ENCODE assay signal across 8 mouse cellular contexts in the genomic region with DNA sequence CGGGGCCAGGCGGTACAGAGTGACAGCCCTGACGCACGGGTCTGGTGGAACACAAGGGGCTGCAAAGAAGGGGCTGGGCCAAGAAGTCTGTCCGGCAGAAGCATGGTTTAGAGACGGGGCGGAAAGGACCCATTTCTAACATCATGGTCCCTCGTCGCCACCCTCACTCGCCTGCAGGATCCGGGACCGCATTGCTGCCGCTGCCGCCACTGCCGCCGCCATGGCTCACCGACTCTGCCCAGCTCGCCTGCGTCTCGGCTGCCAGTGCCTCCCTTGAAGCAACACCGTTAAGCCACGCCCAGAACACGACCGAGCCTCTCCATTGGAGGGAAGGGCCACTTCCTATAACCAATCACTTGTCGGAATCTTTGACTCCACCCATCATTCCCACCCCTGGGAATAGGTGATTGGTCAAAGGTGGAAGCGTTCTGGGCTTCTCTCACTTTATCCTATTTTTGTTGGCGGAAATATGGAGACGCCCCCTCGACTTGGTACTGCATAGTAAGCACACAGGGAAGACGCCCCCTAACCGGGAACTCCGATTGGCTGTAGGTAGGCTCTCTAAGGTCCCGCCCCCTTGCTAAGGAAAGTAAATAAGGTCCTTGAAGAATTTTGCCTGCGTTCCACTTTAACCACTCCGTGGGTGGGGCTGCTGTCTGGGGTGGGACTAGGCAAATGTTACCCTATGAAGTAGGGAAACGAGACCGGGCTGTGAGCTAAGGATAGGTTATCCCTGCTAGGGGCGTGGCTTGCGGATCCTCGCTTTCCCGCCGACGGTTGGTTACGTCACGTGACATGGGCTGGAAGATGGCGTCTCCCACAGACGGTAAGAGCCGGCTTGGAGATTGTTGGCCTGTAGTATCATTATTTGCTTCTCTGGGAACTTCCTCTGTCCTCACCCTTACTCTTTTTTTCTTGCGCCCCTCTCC. TPM values are rescaled to one million over a fixed set of nuclear protein-coding genes. Genes with fewer than 3 reads are reported as not detected.
A peak's percentile ranks its signal among the peaks of the same experiment; 100 is the strongest.
DNase-seq lines count a peak whose midpoint lies in the region; ATAC-seq and TF ChIP-seq lines count a peak whose summit lies in the region.

Aldh6a1 (minus strand) TSS at position 287 of the 929 bp plus-strand sequence.
Lin52 (plus strand) TSS at position 705 of the 929 bp plus-strand sequence.

- peak within 1 kb of the TSS; percentile 79 for H3K9ac ChIP-seq in heart, embryonic 11.5 days (ENCODE audit: low read depth, low read length)
- H3K9ac ChIP-seq in kidney, embryonic 16.5 days (replicated peaks; ENCODE audit: low read length) = peak within 1 kb of the TSS; percentile 78
- peak within 1 kb of the TSS; percentile 88 for H3K9ac ChIP-seq in liver, adult 2 months (ENCODE audit: low read depth, low read length)

- TF ChIP-seq CTCF in C2C12 (IDR thresholded peaks at IDR 0.05; ENCODE audit: control insufficient read depth, insufficient read depth, insufficient read length) = no peak
- no peak for TF ChIP-seq CTCF in brain, embryonic 14.5 days (IDR thresholded peaks at IDR 0.05; ENCODE audit: borderline replicate concordance, extremely low read depth, insufficient read depth, insufficient read length)
- no peak for TF ChIP-seq CTCF in liver, adult 2 months (IDR thresholded peaks at IDR 0.05; ENCODE audit: low read depth, low read length)

- no peaks in the 10 kb centered on the region for H3K36me3 ChIP-seq in C2C12 (ENCODE audit: control insufficient read depth, insufficient read depth)
- peaks cover 26% of the 10 kb centered on the region for H3K36me3 ChIP-seq in erythroblast, embryonic 14.5 days (ENCODE audit: control insufficient read depth)
- no peaks in the 10 kb centered on the region for H3K36me3 ChIP-seq in heart, embryonic 11.5 days (ENCODE audit: control insufficient read depth, insufficient read depth, low read length)
- no peaks in the 10 kb centered on the region for H3K36me3 ChIP-seq in kidney, embryonic 16.5 days (ENCODE audit: insufficient read depth, low read length)
- H3K36me3 ChIP-seq in liver, adult 2 months (ENCODE audit: control insufficient read depth, insufficient read depth, low read length) = no peaks in the 10 kb centered on the region
- no peaks in the 10 kb centered on the region for H3K36me3 ChIP-seq in myocyte (ENCODE audit: control insufficient read depth, insufficient read depth)
- H3K36me3 ChIP-seq in splenic B cell, adult 2 months (ENCODE audit: control insufficient read depth, insufficient read depth, low read length, poor library complexity, severe bottlenecking) = no peaks in the 10 kb centered on the region

- WGBS in heart, embryonic 11.5 days (ENCODE audit: insufficient replicate concordance) = under 1% methylated on average over 49 of the region's 49 CpGs
- WGBS in kidney, embryonic 16.5 days = under 1% methylated on average over 49 of the region's 49 CpGs
- WGBS in liver, adult 2 months = under 1% methylated on average over 49 of the region's 49 CpGs

- H3K79me2 ChIP-seq in C2C12 (ENCODE audit: control insufficient read depth, insufficient read depth) (peaks cover 30% of the 10 kb centered on the region), myocyte (ENCODE audit: control insufficient read depth, insufficient read depth) (peaks cover 14% of the 10 kb centered on the region)
- peaks cover 10% of the 10 kb centered on the region; the same call in 1 of the 2 replicates for H3K79me2 ChIP-seq in liver, adult 2 months (ENCODE audit: control insufficient read depth, insufficient read depth, low read length)

- peaks cover 14% of the 10 kb centered on the region for H3K27me3 ChIP-seq in C2C12 (ENCODE audit: control insufficient read depth, insufficient read depth, insufficient read length)
- H3K27me3 ChIP-seq in erythroblast, embryonic 14.5 days (ENCODE audit: control insufficient read depth) = peaks cover 30% of the 10 kb centered on the region
- H3K27me3 ChIP-seq in heart, embryonic 11.5 days (ENCODE audit: control insufficient read depth, insufficient read depth, low read length) = no peaks in the 10 kb centered on the region
- H3K27me3 ChIP-seq in kidney, embryonic 16.5 days (ENCODE audit: insufficient read depth, low read length) = no peaks in the 10 kb centered on the region
- H3K27me3 ChIP-seq in liver, adult 2 months (ENCODE audit: control insufficient read depth, insufficient read depth, low read length) = no peaks in the 10 kb centered on the region
- H3K27me3 ChIP-seq in myocyte (ENCODE audit: control insufficient read depth, insufficient read depth, insufficient read length) = peaks cover 7% of the 10 kb centered on the region
- no peaks in the 10 kb centered on the region; the same call in 1 of the 2 replicates for H3K27me3 ChIP-seq in splenic B cell, adult 2 months (ENCODE audit: control insufficient read depth, insufficient read depth, low read length, poor library complexity, severe bottlenecking)

- H3K27ac ChIP-seq in heart, embryonic 11.5 days (ENCODE audit: low read depth, low read length) = peak within 1 kb of the TSS; percentile 75
- H3K27ac ChIP-seq in kidney, embryonic 16.5 days (ENCODE audit: low read length) = peak within 1 kb of the TSS; percentile 90
- H3K27ac ChIP-seq in liver, adult 2 months (replicated peaks; ENCODE audit: insufficient read depth, low read depth, low read length) = peak within 1 kb of the TSS; percentile 97

- TF ChIP-seq POLR2A in brain, embryonic 14.5 days (IDR thresholded peaks at IDR 0.05; ENCODE audit: borderline replicate concordance, extremely low read depth, insufficient read depth, insufficient read length, poor library complexity, severe bottlenecking) = peak; percentile 86
- TF ChIP-seq POLR2A in liver, adult 2 months (IDR thresholded peaks at IDR 0.05; ENCODE audit: extremely low read depth, insufficient read depth, low read length) = peak; percentile 99
- TF ChIP-seq POLR2A in myocyte (IDR thresholded peaks at IDR 0.05; ENCODE audit: insufficient read length, low read depth) = peak; percentile 99

- peak within 1 kb of the TSS; percentile 96 for H3K4me2 ChIP-seq in heart, embryonic 11.5 days
- H3K4me2 ChIP-seq in kidney, embryonic 16.5 days (replicated peaks; ENCODE audit: low read depth, low read length) = peak within 1 kb of the TSS; percentile 90
- H3K4me2 ChIP-seq in myocyte (ENCODE audit: low read depth) = peak within 1 kb of the TSS; percentile 92

- no peaks in the 10 kb centered on the region for H3K9me3 ChIP-seq in erythroblast, embryonic 14.5 days (ENCODE audit: control insufficient read depth, low read length)
- no peaks in the 10 kb centered on the region for H3K9me3 ChIP-seq in heart, embryonic 11.5 days (replicated peaks; ENCODE audit: control insufficient read depth, low read length)
- H3K9me3 ChIP-seq in kidney, embryonic 16.5 days (ENCODE audit: low read length) = no peaks in the 10 kb centered on the region

- peaks cover 15% of the 10 kb centered on the region for H3K79me3 ChIP-seq in C2C12 (ENCODE audit: low read depth)

- ATAC-seq in heart, embryonic 11.5 days (replicated peaks; ENCODE audit: insufficient number of reproducible peaks, low FRiP score, low TSS enrichment) = peak; percentile 98
- peak; percentile 99 for ATAC-seq in kidney, embryonic 16.5 days (ENCODE audit: low FRiP score, low TSS enrichment)

- DNase-seq in brain, embryonic 14.5 days (ENCODE audit: low read depth) = peak; percentile 100
- DNase-seq in liver, adult 2 months (ENCODE audit: extremely low read depth, low read depth, low spot score) = peak; percentile 100
- DNase-seq in splenic B cell, adult 2 months (ENCODE audit: low read depth, low spot score) = peak; percentile 99

- peaks cover 40% of the 10 kb centered on the region for H3K4me1 ChIP-seq in erythroblast, embryonic 14.5 days (ENCODE audit: control insufficient read depth)
- peaks cover 9% of the 10 kb centered on the region; the same call in 1 of the 2 replicates for H3K4me1 ChIP-seq in heart, embryonic 11.5 days (ENCODE audit: control insufficient read depth, insufficient read depth, low read length)
- H3K4me1 ChIP-seq in kidney, embryonic 16.5 days (ENCODE audit: insufficient read depth, low read length) = peaks cover 16% of the 10 kb centered on the region
- peaks cover 8% of the 10 kb centered on the region for H3K4me1 ChIP-seq in liver, adult 2 months (ENCODE audit: control insufficient read depth, insufficient read depth, low read length)

- peak within 1 kb of the TSS; percentile 83 for H3ac ChIP-seq in C2C12 (ENCODE audit: control insufficient read depth, insufficient read length, low read depth)
- H3ac ChIP-seq in myocyte (ENCODE audit: control insufficient read depth, insufficient read length) = peak within 1 kb of the TSS; percentile 61

- peak within 1 kb of the TSS; percentile 62 for H3K4me3 ChIP-seq in C2C12 (ENCODE audit: insufficient read depth, poor library complexity, severe bottlenecking)
- peak within 1 kb of the TSS; percentile 79 for H3K4me3 ChIP-seq in erythroblast, embryonic 14.5 days (replicated peaks)
- H3K4me3 ChIP-seq in heart, embryonic 11.5 days (ENCODE audit: low read depth, low read length) = peak within 1 kb of the TSS; percentile 87
- peak within 1 kb of the TSS; percentile 95 for H3K4me3 ChIP-seq in kidney, embryonic 16.5 days (ENCODE audit: low read length)
- H3K4me3 ChIP-seq in liver, adult 2 months (ENCODE audit: insufficient read depth, low read depth, low read length) = peak within 1 kb of the TSS; percentile 68
- peak within 1 kb of the TSS; percentile 80 for H3K4me3 ChIP-seq in myocyte

TF ChIP-seq in C2C12, 6 proteins besides CTCF, POLR2A, EP300 and RAD21 (continues in another document):
- TF ChIP-seq USF1 (IDR thresholded peaks at IDR 0.05; ENCODE audit: low read depth) = peak; percentile 95

TF ChIP-seq in myocyte, 11 proteins besides CTCF, POLR2A, EP300 and RAD21 (continues in another document):
- TF ChIP-seq CEBPB (IDR thresholded peaks at IDR 0.05; ENCODE audit: insufficient read depth, poor library complexity, severe bottlenecking) (no peak), POLR2AphosphoS2 (IDR thresholded peaks at IDR 0.05; ENCODE audit: insufficient read length, low read depth) (peak; percentile 98)

RNA-seq across cellular contexts. Expression of gene Aldh6a1, which starts in this region (rescaled TPM):
- polyA plus RNA-seq in C2C12 (2012; fragmentation: generic; extraction: Trizol) (0.47 TPM), myocyte (2012; fragmentation: generic; extraction: Trizol) (2.6 TPM)
- polyA plus RNA-seq in brain, embryonic 14.5 days (2012; rRNA removed) = 18.0 and 19.3 TPM in 2 replicates
- 0.02 TPM in 1 of 2 replicates, not detected in the other for polyA plus RNA-seq in erythroblast, embryonic 14.5 days (2012)
- polyA plus RNA-seq in heart, embryonic 11.5 days (2014; fragmentation: Nextera tagmentation; extraction: Ambion mirVana) = 38.6 and 41.4 TPM in 2 replicates
- 89.2 and 93.4 TPM in 2 replicates for polyA plus RNA-seq in kidney, embryonic 16.5 days (2015; fragmentation: Nextera tagmentation; extraction: Ambion mirVana)
- total RNA-seq in liver, adult 2 months (2014; rRNA removed) = 370 and 371 TPM in 2 replicates
- 104 and 121 TPM in 2 replicates for polyA plus RNA-seq in liver, adult 2 months (2012; rRNA removed)

RNA-seq across cellular contexts. Expression of gene Lin52, which starts in this region (rescaled TPM):
- 2.8 TPM for polyA plus RNA-seq in C2C12 (2012; fragmentation: generic; extraction: Trizol)
- polyA plus RNA-seq in brain, embryonic 14.5 days (2012; rRNA removed) = 24.5 and 40.8 TPM in 2 replicates
- polyA plus RNA-seq in erythroblast, embryonic 14.5 days (2012) = 0.05 and 0.09 TPM in 2 replicates
- 17.3 and 19.1 TPM in 2 replicates for polyA plus RNA-seq in heart, embryonic 11.5 days (2014; fragmentation: Nextera tagmentation; extraction: Ambion mirVana)
- 21.7 and 23.7 TPM in 2 replicates for polyA plus RNA-seq in kidney, embryonic 16.5 days (2015; fragmentation: Nextera tagmentation; extraction: Ambion mirVana)
- 6.7 and 8.7 TPM in 2 replicates for total RNA-seq in liver, adult 2 months (2014; rRNA removed)
- polyA plus RNA-seq in liver, adult 2 months (2012; rRNA removed) = 5.9 and 6.2 TPM in 2 replicates
- 3.6 TPM for polyA plus RNA-seq in myocyte (2012; fragmentation: generic; extraction: Trizol)

Comparison
In these comparisons a context has a peak if more than half of its experiments do, and no peak if none do; other contexts are left out.
1. Peak in every context shown above with its lines: DNase-seq, ATAC-seq, H3K4me3 ChIP-seq and H3K27ac ChIP-seq.